Mouse (Mus musculus) R1 (cell line): ENCODE measurements around the gene Rps28.

ENCODE experiments used
- DNase-seq: peaks from one replicate; pipeline ENCODE4 v3.0.0-alpha.2; 2018; ENCODE audit warnings: low read depth, low spot score

The Rps28 gene

GRCm38 (mm10) chr17:33812475-33812874 is 11.9 kb downstream of the Rps28 start:
- no peak for DNase-seq

- no peak for DNase-seq
These were observed 13.2 kb downstream of the Rps28 start for GRCm38 (mm10) chr17:33811142-33811516.

GRCm38 (mm10) chr17:33810334-33811141 is 13.8 kb downstream of the Rps28 start, which contains the start of gene Kank3:
Kank3 (plus strand) TSS chr17:33810519.
- DNase-seq: peak; percentile 99

- DNase-seq: no peak
These were observed 16.2 kb downstream of the Rps28 start for GRCm38 (mm10) chr17:33808192-33808591.

GRCm38 (mm10) chr17:33807181-33807888 is 17.0 kb downstream of the Rps28 start:
- DNase-seq: peak; percentile 94

GRCm38 (mm10) chr17:33804745-33805144 is 19.6 kb downstream of the Rps28 start:
- DNase-seq: peak; percentile 22

- peak; percentile 82 for DNase-seq
These were observed 20.2 kb downstream of the Rps28 start for GRCm38 (mm10) chr17:33804205-33804604.

- peak; percentile 79 for DNase-seq
These were observed 22.1 kb downstream of the Rps28 start for GRCm38 (mm10) chr17:33802221-33802620.

GRCm38 (mm10) chr17:33799277-33799676 is 25.1 kb downstream of the Rps28 start:
- DNase-seq: no peak

GRCm38 (mm10) chr17:33798306-33798705 is 26.1 kb downstream of the Rps28 start:
- no peak for DNase-seq

GRCm38 (mm10) chr17:33788732-33789131 is 35.6 kb downstream of the Rps28 start:
- DNase-seq: no peak

GRCm38 (mm10) chr17:33786375-33786774 is 38.0 kb downstream of the Rps28 start:
- no peak for DNase-seq

GRCm38 (mm10) chr17:33784939-33785338 is 39.4 kb downstream of the Rps28 start:
- DNase-seq: no peak

- no peak for DNase-seq
These were observed 41.0 kb downstream of the Rps28 start for GRCm38 (mm10) chr17:33783408-33783807.

- DNase-seq: peak; percentile 37
These were observed 42.3 kb downstream of the Rps28 start for GRCm38 (mm10) chr17:33782067-33782466.

GRCm38 (mm10) chr17:33781124-33781977 is 43.0 kb downstream of the Rps28 start, which contains the start of gene Angptl4:
Angptl4 (minus strand) TSS chr17:33781830.
- peak; percentile 86 for DNase-seq

- no peak for DNase-seq
These were observed 43.9 kb downstream of the Rps28 start for GRCm38 (mm10) chr17:33780431-33780830.

GRCm38 (mm10) chr17:33779967-33780295 is 44.4 kb downstream of the Rps28 start:
- DNase-seq: no peak

GRCm38 (mm10) chr17:33779271-33779966 is 44.9 kb downstream of the Rps28 start:
- peak; percentile 26 for DNase-seq

GRCm38 (mm10) chr17:33775287-33775686 is 49.1 kb downstream of the Rps28 start:
- DNase-seq: no peak

- DNase-seq: no peak
These were observed 49.7 kb downstream of the Rps28 start for GRCm38 (mm10) chr17:33774573-33775155.
